Mouse (Mus musculus): ENCODE data around the gene Sapcd1.

DNA sequence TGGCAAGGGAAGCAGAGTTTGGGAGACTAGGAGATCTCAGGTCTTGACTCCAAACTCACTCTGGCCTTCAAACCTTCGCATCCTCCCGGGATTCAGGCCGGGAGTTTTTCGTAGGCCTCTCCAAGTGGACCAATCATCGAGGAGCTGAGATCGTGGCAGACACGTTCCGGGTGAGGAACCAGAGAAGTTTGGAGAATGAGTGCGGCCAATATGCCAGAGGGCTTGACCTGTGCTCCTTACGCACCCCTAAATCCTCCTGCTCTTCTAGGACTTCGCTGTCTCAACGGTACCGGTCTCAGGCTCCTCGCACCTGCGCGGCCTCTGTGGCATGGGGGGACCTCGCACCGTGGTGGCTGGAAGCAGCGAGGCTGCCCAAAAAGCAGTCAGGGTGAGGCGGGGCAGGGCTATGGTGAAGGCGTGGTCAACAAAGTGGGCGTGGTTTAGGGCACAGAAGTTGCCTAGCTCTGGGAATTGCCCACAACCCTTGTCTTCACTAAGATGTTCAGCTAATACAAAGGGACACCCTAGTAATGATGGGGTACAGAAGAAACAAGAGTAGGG lies 33.0 kb upstream of the Sapcd1 start:
- TF ChIP-seq CTCF (conservative IDR thresholded peaks at IDR 0.05; ENCODE audit: low read length) (no peak), NANOG (IDR thresholded peaks at IDR 0.05; ENCODE audit: borderline replicate concordance, low read length) (no peak), POU5F1 (IDR thresholded peaks at IDR 0.05; ENCODE audit: borderline replicate concordance, low read length) (no peak)

Measured in E14TG2a.4 (cell line).